Mouse (Mus musculus) naive thymus-derived CD4-positive, alpha-beta T cell, adult 2 months (primary cell): ENCODE results near the gene Areg.

Source experiments
- DNase-seq: peaks from one replicate; pipeline ENCODE4 v3.0.0-alpha.2; 2011; ENCODE audit warnings: low read depth

Gene Areg

DNA sequence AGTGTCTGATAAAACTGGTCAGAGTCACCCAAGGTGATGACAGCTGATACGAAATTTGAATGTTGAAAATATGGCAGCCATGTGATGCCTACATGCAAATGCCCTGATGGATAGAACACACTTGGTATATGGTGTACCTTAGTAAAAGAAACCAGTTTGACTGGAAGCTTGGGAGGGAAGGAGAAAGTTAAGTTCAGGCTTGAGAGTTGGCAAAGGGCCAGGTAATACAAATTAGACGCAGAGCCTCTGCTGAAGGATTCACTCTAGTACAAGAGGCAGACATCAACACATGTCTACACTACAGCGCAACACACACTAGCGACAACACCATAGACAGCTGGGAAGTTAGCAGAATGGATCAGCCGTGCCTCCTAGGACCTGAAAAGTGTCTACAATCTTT is 27.2 kb downstream of the Areg start:
- no peak for DNase-seq

DNA sequence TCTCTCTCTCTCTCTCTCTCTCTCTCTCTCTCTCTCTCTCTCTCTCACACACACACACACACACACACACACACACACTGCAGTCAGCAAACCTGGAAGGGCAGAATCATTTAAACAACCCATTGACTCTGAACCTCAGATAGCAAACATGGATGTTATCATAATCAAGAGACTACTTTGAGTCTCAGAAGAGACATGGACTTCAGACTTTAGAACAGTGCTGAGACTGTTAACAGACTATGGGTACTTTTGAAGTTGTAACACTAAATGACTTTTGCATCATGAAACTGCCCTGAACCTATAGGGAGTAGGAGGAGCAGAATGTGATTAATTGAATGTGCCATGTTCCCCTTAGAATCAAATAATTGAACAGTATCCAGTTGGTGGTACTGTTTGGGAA is 37.0 kb downstream of the Areg start:
- DNase-seq: no peak

DNA sequence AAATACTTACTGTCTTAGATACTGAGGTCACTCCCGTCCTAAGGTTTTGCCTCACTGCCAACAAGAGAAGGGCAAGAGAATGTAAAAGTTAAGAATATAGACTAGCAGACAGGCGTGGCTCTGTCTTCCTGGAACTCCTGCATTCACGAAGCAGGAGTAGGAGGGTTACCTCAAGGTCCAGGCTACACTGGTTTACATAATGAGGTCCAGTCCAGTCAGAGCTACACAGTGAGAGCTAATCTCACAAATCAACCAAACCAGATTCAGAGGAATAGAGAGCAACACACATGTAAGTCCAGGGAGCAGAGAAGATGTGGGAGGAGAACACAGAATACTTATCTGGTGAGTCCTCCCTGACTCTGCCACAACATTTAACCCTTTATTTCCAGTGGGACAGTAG is 55.2 kb downstream of the Areg start:
- DNase-seq: no peak
